Mouse (Mus musculus) T-helper 1 cell (primary cell): ENCODE measurements around the gene Nxpe5.

Experiments used
- in situ Hi-C: fragments of 300-600 bp; cut with MboI, MseI; formaldehyde crosslinking; loops from one replicate; pipeline ENCODE4 v1.15.1; 2025; ENCODE audit warnings: high pct_unique_total_duplicates

The Nxpe5 gene

DNA sequence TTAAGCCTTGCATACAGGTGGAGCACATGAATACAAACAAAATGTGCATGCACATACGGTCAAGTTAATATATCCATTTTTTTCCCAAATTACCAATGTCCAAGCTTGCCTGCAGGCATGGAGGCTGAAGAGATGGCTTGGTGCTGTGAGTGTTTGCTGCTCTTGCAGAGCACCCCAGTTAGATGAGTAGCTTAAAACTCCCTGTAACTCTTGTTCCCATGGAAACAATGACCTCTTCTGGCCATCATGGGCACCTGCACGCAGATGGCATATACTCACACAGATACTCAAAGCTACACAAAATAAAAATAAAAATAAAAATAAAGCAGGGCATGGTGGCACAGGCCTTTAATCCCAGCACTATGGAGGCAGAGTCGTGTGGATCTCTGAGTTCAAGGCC, 27.4 kb downstream of the Nxpe5 start:
- in situ Hi-C loops, result no loop called here

GRCm38 (mm10) chr5:138255353-138256093, 29.8 kb downstream of the Nxpe5 start, which contains the start of gene Lamtor4:
Gene Lamtor4, plus strand, starts transcription at chr5:138255482.
- in situ Hi-C loops, result no loop called here

DNA sequence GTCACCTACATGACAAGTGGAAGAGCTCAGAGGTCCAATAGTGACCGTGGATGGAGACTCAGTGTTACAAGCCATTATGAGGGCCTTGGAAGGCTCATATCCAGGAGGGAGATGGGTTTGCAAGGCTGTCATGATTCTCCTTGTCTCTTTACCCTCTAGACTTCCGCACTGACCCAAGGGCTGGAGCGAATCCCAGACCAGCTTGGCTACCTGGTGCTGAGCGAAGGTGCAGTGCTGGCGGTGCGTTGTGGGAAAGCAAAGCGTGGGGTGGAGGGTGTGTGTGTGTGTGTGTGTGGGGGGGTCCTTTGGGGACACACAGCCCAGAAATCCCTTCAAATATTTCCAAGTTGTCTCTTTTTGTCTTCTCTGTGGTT, 30.4 kb downstream of the Nxpe5 start:
- in situ Hi-C loops, result no loop called here

GRCm38 (mm10) chr5:138256966-138257584, 31.4 kb downstream of the Nxpe5 start:
- in situ Hi-C loops, result no loop called here

GRCm38 (mm10) chr5:138257585-138257978, 31.9 kb downstream of the Nxpe5 start:
- in situ Hi-C loops, result no loop called here

DNA sequence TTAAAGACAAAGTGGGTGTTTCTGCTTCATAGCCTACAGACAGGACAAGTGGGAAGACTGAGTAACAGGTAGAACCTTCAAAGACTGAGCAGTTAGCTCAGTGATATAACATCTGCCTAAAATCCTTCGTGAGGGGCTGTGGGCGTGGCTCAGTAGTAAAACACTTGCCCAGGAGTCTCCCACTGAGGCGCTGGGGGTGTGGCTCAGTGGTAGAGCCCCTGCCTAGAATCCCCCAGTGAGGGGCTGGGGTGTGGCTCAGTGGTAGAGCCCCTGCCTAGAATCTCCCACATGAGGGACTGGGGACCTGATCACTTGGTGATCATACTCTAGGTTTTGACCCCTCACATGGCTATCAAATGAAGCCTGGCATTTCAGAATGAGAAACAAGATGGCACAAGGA, 32.4 kb downstream of the Nxpe5 start:
- in situ Hi-C loops, result no loop called here

DNA sequence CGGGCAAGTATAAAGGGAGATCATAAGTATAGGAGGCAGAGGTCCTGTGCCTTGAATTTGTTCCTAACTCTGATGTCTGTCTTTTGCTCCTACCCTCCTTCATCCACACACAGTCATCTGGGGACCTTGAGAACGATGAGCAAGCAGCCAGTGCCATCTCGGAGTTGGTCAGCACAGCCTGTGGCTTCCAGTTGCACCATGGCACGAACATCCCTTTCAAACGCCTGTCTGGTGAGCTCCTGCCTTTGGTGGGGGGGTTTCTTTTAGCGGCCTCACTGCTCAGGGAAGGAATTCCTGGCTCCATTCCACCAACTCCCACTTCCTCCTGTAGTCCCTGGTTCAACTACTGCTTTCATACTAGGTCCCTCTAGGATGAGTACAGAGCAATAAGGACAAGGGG, 32.8 kb downstream of the Nxpe5 start:
- in situ Hi-C loops, result no loop called here

GRCm38 (mm10) chr5:138258993-138259392, 33.3 kb downstream of the Nxpe5 start:
- in situ Hi-C loops, result no loop called here

DNA sequence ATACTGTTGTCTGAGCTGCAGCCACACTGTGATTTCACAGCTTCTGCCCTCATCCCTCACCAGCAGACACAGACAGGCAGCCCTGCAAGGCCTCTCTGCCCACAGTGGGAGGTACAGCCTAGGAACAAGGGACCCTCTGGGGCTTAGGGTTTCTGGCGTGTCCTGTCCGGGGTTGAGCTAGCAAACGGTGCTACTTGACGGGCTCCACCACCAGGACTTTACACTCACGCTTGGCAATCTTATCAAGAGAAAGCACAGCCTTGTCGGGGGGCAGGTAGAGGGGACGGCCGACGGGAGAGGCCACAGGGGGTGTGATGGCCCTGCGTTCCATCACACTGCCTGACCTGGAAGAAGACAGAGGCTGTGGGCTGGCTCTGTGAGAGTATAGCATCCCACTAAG, 34.4 kb downstream of the Nxpe5 start:
- in situ Hi-C loops, result no loop called here

GRCm38 (mm10) chr5:138260834-138261233, 35.1 kb downstream of the Nxpe5 start:
- in situ Hi-C loops, result no loop called here

GRCm38 (mm10) chr5:138262001-138262400, 36.3 kb downstream of the Nxpe5 start:
- in situ Hi-C loops, result no loop called here

- in situ Hi-C loops, result no loop called here
These were observed 37.0 kb downstream of the Nxpe5 start for GRCm38 (mm10) chr5:138262582-138263240.

DNA sequence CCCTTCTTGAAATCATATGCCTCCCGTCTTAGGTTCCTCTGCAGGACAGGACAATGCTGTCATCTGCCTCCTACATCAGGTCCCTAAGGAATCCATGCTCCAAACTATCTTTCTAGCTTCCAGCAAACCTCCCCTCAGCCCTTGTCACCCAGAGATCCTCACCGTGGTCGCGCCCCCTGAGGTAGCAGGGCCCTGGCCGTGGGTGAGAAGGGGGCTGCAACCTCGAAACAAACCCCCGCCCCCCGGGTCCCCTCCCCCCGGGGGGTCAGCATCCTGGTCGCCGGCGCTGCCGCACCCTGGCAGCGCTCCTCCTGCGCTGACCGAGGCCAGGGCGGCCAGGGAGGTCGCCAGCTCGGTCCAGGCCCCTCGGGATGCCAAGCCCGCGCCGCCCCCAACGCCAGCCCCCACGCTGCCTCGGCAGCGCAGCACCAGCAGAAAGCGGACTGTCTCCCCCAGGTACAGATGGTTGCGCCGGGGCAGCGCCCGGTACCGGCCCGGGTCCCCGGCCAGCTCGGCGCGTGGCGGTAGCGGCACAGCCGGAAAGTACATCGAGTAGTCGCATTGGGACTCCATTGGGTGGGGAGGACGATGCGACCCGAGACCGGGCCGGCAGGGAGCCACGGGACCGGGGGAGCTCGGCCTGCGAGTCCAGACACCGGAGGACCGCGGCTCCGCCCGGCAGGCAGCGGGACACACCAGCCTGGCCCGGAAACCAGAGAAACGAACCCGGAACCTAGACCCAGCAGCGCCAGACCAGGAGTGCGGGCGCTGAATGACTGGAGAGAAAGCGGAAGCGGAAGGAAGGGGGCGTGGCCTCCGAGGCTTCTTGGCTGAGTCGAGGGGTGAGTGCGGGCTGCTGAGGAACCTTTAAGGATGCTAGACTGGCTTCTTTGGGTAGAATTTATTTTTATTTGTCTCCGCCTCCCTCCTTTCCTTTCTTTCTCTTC, 37.8 kb downstream of the Nxpe5 start, which contains the start of gene BC037034:
TSS of gene BC037034 (minus strand) at position 774 of the 947 bp plus-strand sequence.
- in situ Hi-C loops, result no loop called here

DNA sequence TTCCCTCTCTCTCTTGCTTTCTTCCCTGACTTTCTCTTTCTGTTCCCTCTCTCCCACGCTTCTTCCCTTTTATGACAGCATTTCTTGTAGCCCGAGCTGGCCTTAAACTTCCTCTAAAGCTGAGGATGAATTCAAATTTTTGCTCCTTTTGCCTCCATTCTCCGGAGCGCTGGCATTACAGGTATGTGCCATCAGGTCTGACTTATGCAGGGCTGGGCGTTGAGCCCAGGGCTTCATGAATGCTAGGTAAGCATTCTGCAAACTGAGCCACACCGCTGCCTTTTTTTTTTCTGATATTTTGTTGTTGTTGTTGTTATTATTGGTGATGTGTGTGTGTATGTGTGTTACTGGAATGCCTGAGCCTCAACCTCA, 38.5 kb downstream of the Nxpe5 start:
- in situ Hi-C loops, result no loop called here

DNA sequence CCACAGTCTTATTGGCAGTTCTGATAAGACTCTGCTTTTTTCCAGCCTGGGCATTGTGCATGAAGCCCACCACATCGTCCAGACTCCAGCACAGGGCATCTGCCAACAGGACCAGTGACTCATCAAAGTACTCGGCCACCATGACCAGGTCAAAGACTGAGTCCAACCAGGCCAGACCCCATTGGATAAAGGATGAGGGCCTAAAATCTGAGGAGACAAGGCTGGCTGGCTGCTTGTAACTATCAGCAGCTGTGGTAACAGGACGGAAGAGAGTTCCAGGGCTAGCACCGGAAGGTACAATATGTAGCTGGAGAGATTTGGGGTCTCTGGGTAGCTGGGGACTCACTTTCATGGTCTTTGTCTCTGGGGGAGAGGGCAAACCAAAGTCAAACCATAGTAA, 40.0 kb downstream of the Nxpe5 start:
- in situ Hi-C loops, result no loop called here

GRCm38 (mm10) chr5:138267114-138267513, 41.4 kb downstream of the Nxpe5 start:
- in situ Hi-C loops, result no loop called here

DNA sequence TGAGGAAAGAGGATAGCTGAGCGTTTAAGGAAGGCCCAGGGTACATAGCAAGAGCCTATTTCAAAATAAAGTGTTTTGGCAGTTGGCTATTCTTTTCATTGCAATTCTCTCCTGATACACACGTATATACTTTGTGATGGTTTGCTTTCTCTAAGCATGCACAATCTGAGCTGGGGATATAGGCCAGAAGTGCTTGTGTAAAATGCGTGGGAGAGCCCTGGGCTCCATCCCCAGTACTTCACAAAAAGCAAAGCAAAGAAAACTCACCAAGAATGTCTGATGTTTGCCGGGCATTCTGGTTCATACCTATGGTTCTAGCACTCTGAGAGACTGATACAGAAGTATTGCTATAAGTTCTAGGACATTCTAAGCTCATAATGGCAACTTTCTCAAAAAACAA, 43.3 kb downstream of the Nxpe5 start:
- in situ Hi-C loops, result no loop called here

- in situ Hi-C loops, result loop anchor here (10.0 kb wide), 1 partner anchor 354 kb away; the partner anchor contains the start of gene A430033K04Rik
These were observed 45.5 kb downstream of the Nxpe5 start for GRCm38 (mm10) chr5:138271232-138271631.

- in situ Hi-C loops, result loop anchor here (10.0 kb wide), 1 partner anchor 352 kb away; the partner anchor contains the start of gene A430033K04Rik
These were observed 46.8 kb downstream of the Nxpe5 start, which contains the start of gene Gal3st4 for GRCm38 (mm10) chr5:138272409-138272923. Gene Gal3st4, minus strand, starts transcription at chr5:138272840.

GRCm38 (mm10) chr5:138274186-138274585, 48.5 kb downstream of the Nxpe5 start:
- in situ Hi-C loops, result loop anchor here (10.0 kb wide), 1 partner anchor 351 kb away; the partner anchor contains the start of gene A430033K04Rik
